Mouse (Mus musculus): ENCODE measurements around the gene Upb1.

The Upb1 gene

DNA sequence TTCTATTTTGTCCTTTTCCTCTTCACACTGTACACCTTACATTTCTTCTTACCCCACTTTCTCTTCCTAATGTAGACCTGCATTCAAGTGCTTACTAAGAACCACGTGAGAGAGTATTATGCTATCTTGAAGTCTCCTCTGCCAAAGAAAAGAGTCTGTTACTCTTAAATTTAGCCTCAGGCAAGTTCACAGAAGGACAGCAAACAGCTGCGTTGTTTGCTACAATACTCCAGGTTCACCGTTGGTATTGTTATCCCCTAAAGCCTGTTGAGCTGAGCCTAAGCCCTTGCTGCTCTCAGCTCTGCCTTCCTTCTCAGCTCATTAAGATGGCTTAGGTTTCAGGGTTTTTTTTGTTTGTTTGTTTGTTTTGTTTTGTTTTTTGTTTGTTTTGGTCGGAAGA, 17.8 kb downstream of the Upb1 start:
- no peak for DNase-seq (ENCODE audit: extremely low read depth, low read depth, low spot score)

DNA sequence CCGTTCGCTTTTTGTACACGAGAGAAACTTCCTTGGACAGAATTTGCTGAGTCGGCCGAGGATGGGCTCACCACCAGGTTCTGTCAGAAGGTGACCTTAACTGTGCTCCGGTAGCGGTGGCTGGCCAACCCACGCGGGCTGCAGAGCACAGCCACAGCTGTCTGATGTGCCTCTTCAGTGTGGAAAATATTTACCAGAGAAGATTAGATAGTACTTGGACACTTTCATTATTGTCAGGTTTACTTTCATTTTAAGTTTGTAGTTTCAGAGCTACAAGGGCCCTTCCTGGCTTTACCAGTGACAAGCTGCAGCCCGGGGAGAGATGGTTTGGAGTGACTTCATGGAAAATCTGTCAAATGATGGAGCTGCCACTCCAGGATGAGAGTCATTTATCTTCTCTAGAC, 23.6 kb downstream of the Upb1 start:
- no peak for DNase-seq (ENCODE audit: extremely low read depth, low read depth, low spot score)

DNA sequence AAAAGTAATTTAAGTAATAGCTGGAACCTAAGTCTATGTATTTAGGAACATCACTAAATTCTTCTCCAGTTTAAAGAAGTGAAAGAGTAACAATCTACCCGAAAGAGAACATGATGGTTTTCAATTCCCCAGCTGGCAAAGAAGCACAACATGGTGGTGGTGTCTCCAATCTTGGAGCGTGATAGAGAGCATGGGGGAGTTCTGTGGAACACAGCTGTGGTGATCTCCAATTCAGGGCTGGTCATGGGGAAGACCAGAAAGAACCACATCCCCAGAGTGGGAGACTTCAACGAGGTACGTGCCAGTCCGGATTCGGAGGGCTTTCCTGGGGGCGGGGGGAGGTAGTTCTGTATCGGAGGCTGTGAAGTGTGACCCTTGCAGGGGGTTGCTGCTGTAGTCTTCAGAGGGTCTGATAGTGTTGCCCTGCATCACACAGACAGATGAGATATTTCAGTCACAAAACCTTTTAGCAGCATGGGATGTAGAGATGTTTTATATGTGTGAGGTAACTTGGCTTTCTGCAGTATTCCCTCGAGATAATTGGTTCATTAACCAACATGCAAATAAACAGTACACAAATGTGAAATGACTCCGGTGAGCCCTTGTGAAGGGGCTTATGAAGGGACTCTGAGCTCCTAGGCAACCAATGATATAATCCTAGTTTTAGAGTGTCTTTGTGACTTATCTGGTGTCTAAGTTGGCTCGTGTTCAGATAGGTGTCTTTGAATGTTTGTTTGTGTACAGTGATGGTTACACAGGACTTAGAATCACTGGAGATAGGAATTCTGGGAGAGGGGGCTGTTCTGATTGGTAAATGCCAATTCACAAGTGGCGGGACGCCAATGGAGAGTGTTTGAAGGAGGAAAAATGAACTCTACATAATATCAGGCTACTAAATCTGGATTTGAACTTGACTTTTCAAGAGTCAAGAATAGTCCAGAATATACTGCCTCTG, 27.4 kb downstream of the Upb1 start:
- no peak for DNase-seq (ENCODE audit: extremely low read depth, low read depth, low spot score)

DNA sequence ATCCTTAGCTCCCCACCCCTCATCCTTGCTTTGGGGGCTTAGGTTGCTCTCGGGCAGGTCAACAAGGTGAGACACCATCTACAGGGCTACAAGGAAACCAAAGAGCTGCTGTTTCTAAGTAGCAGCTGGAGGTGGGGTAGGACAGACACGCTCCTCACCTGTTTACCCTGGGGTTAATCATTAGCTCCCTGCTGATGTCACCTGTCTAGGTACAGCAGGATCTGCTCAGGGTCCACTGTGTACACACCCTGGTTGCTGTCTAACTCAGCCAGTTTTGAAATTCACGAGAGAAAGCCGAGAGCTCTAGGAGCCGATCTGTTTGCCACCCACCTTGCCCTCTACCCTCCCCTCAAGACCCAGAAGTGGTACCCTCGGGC, 28.1 kb downstream of the Upb1 start:
- no peak for DNase-seq (ENCODE audit: extremely low read depth, low read depth, low spot score)

DNA sequence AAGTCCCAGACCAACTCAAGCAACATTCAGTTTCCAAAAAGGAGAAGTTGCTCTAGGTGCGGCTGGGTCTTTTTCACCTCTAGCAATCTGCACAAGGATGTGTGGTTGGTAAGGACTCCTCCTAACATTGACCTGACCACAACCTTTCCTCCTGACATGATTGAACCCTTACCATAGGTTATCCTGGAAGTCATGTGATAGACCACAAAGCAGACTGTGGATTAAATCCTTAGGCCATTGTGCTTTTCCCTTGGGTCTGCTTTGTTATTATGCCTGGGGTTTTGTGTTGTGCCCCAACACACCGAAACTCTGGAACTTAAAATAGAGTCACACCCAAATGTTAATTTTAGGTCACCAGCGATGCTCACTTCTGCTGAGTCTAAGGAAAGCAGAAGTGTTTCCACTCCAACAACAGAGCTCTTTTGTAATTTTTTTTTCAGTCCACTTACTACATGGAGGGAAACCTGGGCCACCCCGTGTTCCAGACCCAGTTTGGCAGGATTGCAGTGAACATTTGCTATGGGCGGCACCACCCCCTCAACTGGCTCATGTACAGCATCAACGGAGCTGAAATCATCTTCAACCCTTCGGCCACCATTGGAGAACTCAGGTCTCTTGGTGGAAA, 28.7 kb downstream of the Upb1 start:
- DNase-seq (ENCODE audit: extremely low read depth, low read depth, low spot score), result no peak

DNA sequence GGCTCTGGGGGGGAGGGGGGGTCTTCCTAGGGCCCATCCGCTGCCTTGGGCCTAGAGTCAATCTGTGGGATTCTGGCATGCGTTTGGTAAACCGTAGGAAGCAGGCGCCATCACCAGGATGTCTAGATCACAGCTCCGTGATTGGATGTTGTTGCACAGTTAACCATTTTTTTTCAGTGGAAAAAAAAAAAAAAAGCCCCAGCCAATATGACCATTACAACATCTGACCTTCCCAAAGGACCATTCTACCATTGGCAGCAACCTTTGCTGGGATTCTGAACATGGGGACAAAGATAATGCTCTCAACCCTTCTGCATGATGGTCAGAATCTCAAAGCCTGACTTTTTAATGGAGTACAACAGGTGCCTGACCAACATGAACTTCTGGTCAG, 29.2 kb downstream of the Upb1 start:
- DNase-seq (ENCODE audit: extremely low read depth, low read depth, low spot score), result no peak

DNA sequence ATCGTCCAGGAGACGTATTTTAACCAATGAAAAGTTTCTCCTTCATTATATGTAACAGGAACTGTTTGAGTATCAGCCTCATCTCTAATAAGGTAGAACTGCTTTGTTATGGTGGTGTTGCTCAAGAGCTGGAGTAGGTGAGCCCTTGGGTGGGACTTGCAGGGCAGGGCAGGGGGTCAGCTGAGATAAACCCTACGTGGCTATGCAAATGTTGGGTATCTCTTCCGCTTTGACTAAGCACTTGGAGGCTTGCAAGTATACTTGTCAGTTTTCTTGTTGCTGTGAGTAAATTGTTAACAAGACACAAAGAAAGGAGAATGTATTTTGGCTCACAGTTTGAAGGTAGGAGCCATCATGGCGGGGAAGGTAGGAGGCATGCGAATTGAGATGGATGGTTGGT, 29.7 kb downstream of the Upb1 start:
- DNase-seq (ENCODE audit: extremely low read depth, low read depth, low spot score), result no peak

DNA sequence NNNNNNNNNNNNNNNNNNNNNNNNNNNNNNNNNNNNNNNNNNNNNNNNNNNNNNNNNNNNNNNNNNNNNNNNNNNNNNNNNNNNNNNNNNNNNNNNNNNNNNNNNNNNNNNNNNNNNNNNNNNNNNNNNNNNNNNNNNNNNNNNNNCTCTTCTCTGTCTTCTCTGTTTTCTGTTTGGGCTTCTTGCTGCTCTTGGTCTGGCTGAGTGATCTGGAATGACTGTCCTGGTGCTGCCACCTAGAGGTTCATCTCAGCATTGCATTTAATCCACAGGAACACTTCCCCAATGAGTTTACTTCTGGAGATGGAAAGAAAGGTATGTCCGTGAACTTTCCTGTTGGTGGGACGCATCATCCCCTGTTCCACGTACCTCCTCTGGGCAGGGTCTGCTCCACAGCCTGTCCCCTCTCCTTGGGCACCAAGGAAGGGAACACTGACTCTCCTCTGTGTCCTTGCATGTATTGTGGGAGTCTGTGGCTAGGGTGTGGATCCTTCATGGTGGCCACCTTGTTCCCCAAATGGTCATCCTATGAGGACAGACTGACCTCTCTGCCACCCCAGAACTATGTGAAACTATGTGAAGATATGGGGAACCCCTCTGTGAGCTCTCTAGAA, 35.8 kb downstream of the Upb1 start:
- no peak for DNase-seq (ENCODE audit: extremely low read depth, low read depth, low spot score)

DNA sequence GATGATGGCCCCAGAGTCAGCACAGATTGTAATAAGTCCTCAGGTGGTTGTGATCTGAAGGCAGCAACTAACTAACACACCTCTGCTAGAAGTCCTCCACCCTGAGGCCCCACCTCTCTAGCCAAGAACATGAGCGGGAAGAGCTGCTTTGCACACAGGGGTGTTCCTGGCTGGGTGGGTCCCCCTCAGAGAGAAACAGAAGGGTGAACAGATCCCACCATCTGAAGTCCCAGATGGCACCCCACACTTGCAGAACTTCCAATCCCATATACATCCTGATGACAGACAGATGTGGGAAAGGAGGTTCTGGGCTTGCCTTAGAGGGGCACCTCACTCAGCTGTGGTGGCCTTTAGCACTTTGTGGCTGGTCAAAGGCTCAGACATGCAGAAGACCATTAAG, 36.4 kb downstream of the Upb1 start:
- no peak for DNase-seq (ENCODE audit: extremely low read depth, low read depth, low spot score)

DNA sequence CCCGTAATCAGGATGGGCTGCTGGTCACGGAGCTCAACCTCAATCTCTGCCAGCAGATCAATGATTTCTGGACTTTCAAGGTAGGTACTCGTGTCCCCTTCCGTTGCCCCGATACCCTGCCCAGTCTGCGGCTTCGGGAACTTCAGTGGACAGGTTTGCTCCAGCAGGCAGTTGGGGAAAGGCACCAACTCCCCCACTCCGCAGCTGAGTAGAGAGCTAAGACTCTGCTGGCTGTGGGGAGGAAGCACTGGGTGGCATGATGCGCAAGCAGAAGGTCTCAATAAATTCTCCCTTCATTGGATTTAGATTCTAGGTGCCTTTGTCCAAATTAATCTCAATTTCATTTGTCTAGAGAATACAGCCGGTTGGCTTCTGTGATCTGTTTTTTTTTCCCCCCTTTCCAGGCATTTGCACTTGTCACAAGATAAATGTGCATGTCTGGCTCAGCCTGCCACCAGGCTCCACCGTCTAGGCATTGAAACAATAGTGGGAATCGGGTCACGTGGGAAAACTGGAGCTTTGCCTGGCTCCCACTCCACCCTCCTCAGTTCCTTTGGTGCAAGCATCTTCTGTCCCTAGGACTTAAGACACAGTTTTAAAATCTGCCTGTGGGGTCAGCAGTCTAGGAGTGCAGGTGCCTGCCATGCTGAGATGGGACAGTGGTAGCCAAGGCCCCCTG, 37.4 kb downstream of the Upb1 start:
- DNase-seq (ENCODE audit: extremely low read depth, low read depth, low spot score), result no peak

DNA sequence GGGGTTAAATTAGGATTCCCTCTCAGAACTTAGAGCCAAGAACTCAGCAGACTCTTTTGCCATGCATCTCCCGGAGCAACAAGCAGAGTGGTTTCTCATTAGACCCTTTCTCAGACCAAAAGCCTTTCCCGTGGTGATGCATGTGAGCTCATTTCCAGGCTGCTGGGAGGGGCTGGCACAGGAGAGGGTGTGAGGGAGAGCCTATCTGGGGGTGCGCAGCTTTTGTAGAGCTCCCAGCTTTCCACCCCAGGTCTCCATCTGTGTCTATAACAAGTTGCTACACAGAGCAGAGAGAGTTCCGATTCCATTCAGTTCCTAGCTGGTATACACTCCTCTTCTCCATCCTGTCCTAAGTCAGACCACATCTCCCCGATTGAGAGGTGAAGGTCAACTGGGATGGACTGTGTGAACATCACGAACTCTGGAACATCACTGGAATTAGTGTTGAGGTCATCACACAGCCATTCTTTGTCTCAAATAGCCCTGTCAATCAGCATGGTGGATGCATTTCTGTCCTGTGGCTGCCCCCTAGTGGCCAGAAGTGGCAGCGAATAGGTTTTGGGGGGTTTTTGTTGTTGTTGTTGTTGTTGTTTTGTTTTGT, 38.4 kb downstream of the Upb1 start:
- DNase-seq (ENCODE audit: extremely low read depth, low read depth, low spot score), result no peak

DNA sequence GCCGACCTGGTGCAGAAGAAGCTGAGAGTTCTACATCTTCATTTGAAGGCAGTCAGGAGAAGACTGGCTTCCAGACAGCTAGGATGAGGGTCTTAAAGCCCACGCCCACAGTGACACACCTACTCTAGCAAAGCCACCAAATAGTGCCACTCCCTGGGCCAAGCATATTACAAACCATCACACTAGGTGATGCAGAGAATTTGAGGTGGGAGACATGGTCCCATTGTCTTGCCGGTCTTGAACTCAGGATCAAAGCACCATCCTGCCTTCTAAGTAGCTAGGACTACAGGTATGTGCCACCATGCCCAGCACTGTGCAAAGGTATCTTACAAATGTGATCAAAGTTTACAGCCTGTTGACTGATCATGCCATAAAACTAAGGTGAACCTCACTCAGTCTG, 39.8 kb downstream of the Upb1 start:
- DNase-seq (ENCODE audit: extremely low read depth, low read depth, low spot score), result no peak

DNA sequence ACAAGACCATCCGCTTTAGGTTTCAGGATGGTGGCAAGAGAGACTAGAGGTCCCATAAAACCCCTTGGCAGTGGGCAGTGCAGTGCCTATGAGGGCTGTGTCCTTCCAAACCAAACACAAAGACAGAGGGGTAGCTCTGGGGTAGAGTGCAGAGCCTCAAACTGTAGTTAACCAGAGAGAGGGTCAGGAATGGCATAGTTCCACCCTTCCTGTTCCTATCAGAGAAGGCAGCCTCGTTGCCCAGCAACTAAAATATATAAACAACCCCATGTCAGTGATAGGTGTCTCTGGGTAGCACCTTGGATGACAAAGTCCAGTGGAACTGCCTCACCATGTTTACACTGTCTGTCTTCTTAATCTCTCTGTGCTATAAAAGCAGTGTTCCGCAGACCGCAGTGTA, 40.9 kb downstream of the Upb1 start:
- no peak for DNase-seq (ENCODE audit: extremely low read depth, low read depth, low spot score)

DNA sequence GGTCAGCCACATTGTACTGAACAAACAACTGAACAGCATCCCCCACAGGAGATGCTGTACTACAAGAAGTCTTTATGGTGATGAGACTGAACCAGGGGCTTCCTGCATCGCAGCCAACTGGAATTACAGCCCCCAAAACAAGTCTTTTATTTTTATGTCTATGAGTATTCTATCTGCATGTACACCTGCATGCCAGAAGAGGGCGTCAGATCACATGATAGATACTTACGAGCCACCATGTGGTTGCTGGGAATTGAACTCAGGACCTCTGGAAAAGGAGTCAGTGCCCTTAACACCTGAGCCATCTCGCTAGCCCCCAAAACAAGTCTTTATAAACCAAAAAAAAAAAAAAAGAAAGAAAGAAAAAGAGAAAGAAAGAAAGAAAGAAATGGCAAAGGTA, 42.1 kb downstream of the Upb1 start:
- DNase-seq (ENCODE audit: extremely low read depth, low read depth, low spot score), result no peak

DNA sequence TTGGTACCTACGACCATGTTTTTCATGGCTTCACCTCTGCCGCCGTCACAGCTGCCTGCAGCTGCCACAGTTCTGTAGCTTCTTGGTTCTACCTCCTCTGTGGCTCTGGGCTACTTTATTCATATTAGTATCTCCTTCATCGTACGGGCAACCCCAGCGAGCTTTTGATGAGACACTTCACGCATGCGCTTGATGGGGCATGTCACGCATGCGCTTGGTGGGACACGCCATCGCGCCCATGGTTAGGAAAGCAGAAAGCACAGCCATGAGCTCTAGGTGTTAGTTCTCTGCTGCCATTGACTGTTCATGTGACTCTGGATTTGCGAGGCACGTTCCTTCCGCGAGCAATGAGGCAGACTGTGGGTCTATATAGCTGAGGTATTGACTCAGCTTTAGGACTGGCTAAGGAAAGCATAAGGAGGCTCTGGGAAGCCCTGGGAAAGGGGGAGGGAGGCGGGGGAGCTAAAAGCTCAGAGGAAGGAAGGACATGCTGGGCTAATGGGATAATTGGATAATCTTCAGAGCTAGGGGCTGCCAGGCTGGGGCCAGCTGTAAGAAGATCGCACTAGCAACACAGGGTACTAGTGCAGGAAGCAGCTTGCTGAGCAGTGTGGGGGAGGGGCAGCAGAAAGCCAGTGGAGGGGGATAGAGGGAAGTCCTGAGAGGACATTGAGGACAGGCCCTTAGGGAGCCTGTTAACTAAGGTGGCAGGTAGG, 43.4 kb downstream of the Upb1 start:
- DNase-seq (ENCODE audit: extremely low read depth, low read depth, low spot score), result no peak

DNA sequence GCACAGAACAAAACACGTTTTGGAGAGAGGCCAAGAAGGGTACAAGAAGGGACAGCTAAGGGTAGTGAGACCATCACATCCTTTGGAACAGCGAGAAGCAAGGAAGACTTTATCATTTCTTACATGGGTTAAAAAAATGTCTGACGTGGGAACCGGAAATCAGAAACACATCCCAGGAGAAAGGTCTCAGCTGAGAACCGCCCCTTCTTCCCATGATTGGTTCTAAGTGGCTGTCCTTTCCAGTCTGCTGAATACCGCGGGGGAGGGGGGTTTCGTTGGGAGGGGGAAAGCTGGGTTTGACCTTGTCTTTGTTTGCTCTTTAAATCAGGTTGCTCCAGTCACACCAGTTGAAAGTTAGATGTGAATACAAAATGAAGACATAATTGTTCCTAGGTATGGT, 44.1 kb downstream of the Upb1 start:
- no peak for DNase-seq (ENCODE audit: extremely low read depth, low read depth, low spot score)

DNA sequence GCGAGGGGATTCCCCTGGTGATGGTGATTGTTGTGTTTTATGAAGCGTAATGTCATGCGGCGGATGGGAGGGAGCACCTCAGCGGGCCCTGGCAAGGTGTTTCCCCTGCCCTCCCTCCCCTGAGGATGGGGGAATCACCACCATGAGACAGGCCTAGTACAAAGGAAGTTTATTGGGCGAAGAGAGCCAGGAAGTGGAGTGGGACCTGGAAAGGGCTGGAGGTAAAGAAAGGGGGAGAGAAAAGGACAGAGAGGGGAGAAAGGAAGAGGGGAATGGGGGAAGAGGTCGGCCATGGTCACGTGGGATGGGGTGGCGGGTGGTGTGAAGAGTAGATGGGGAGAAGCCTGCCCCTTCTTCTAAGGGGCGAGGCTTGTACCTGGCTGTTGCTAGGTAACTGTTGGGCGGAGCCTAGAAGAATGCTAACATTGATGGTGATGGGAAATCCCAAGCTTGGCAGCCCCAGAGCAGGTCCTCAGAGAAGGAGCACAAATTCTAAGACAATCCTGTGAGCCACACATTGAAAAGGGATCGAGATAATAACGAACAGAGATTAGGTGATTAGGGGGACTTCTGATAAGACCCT, 45.7 kb downstream of the Upb1 start:
- DNase-seq (ENCODE audit: extremely low read depth, low read depth, low spot score), result no peak

DNA sequence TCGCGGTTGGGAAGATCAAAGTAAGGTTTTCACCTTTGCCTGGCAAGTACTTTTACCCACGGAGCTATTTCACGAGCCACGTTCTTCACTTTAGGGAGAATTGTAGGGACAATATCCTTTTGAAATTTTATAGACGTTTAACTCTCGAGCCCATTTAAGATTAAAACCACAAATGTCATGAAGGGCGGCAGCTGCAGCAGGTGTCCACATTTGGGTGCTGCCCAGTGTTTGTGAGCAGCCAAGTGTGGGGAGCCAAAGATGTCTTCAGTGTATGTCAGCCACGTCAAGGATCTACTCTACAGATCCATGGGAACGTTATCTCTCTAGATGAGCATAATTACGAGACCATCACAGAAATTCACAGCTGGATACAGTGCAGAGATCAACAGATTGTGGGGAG, 46.6 kb downstream of the Upb1 start:
- DNase-seq (ENCODE audit: extremely low read depth, low read depth, low spot score), result no peak

DNA sequence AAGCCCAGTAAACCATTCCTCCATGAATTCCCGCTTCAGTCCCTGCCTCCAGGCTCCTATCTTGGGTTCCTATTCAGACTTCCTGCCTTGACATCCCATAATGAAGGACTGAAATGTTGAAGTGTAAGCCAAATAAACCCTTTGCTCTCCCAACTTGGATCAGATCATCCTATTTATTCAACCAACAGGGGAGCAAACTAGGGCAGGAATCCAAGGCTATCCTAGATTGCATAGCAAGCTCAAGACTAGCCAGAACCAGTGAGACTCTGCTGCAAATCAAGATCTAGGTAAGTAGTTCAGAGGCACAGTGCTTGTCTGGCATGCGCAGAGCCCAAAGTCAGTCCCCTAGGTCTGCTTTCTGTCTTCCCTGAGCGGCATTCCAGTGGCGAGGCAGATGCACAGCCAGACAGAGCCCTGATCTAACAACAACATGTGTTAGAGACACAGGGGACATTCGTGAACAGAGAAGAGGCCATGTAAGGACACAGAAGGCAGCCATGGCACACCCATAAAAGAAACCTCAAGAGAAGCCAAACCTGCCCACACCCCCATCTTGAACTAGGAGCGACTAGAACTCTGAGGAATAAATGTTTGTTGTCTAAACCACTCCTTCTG, 48.0 kb downstream of the Upb1 start:
- DNase-seq (ENCODE audit: extremely low read depth, low read depth, low spot score), result no peak

DNA sequence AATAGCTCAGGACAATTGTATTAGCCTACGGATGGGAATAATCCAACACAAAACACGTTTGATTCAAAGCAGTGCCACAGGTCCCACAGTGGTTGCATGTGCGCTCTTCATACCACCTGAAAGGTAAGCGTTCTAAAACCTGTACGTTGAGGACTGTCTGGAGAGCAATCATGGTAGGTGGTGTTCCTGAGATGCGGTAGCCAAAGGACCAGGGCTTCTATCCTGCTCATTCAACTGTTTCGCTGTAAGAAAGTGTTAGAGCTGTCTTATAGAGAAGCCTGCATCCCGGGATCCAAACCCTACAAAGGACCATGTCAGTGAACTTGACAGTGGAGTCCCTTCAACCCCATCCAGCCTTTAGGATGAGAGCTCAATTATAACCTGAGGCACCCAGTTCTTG, 49.4 kb downstream of the Upb1 start:
- no peak for DNase-seq (ENCODE audit: extremely low read depth, low read depth, low spot score)
